Mouse (Mus musculus) E14TG2a.4 (cell line): ENCODE measurements around the gene Zyx.

ENCODE experiments used
- CTCF ChIP-seq: conservative IDR thresholded peaks from 2 replicates; pipeline ENCODE4 v1.5.1; 2014; ENCODE audit warnings: low read length
- NANOG ChIP-seq: IDR thresholded peaks from 2 replicates; pipeline ENCODE4 v1.6.1; 2014; ENCODE audit warnings: borderline replicate concordance, low read length, mixed read lengths
- POU5F1 ChIP-seq: IDR thresholded peaks from 2 replicates; pipeline ENCODE4 v1.6.1; 2014; ENCODE audit warnings: low read length, borderline replicate concordance

GRCm38 (mm10) chr6:42376016-42376415 is 26.6 kb downstream of the Zyx start:
- TF ChIP-seq CTCF (no peak), NANOG (no peak), POU5F1 (no peak)
